In genomic region chr11:93997141-93997775, GRCm38 (mm10) we compare ENCODE assay signal across 8 mouse cellular contexts. TPM values are rescaled to one million over a fixed set of nuclear protein-coding genes. Genes with fewer than 3 reads are reported as not detected.
DNase-seq lines count a peak whose midpoint lies in the region; ATAC-seq and TF ChIP-seq lines count a peak whose summit lies in the region.

No protein-coding gene starts in this region.

- H3K4me2 ChIP-seq in forebrain, embryonic 14.5 days (ENCODE audit: low read length): peak overlapping the region; percentile 96
- peak overlapping the region; percentile 81 for H3K4me2 ChIP-seq in hindbrain, embryonic 14.5 days (replicated peaks)
- peak overlapping the region; percentile 72 for H3K4me2 ChIP-seq in midbrain, embryonic 16.5 days (ENCODE audit: low read length)

- peak overlapping the region; percentile 92 for H3K9ac ChIP-seq in forebrain, embryonic 14.5 days (ENCODE audit: low read length)
- peak overlapping the region; percentile 89 for H3K9ac ChIP-seq in hindbrain, embryonic 14.5 days
- H3K9ac ChIP-seq in liver, adult 2 months (ENCODE audit: low read depth, low read length): no peak overlapping the region
- H3K9ac ChIP-seq in midbrain, embryonic 16.5 days (ENCODE audit: low read depth, low read length): peak overlapping the region; percentile 91

- peaks cover 17% of the 10 kb centered on the region for H3K4me1 ChIP-seq in forebrain, embryonic 14.5 days (ENCODE audit: control insufficient read depth, insufficient read depth, low read length)
- peaks cover 34% of the 10 kb centered on the region for H3K4me1 ChIP-seq in hindbrain, embryonic 14.5 days (replicated peaks; ENCODE audit: control insufficient read depth, insufficient read depth, low read length)
- H3K4me1 ChIP-seq in liver, adult 2 months (ENCODE audit: control insufficient read depth, insufficient read depth, low read length): peaks cover 20% of the 10 kb centered on the region
- peaks cover 26% of the 10 kb centered on the region for H3K4me1 ChIP-seq in midbrain, embryonic 16.5 days (ENCODE audit: control insufficient read depth, insufficient read depth, low read length)

- peak overlapping the region; percentile 95 for H3K4me3 ChIP-seq in layer of hippocampus, adult 2 months
- peak overlapping the region; percentile 92 for H3K4me3 ChIP-seq in forebrain, embryonic 14.5 days (ENCODE audit: low read depth, low read length)
- peak overlapping the region; percentile 72 for H3K4me3 ChIP-seq in hindbrain, embryonic 14.5 days (replicated peaks; ENCODE audit: low read length)
- H3K4me3 ChIP-seq in liver, adult 2 months (ENCODE audit: insufficient read depth, low read depth, low read length): peak overlapping the region; percentile 84
- H3K4me3 ChIP-seq in midbrain, embryonic 16.5 days (ENCODE audit: low read depth, low read length): peak overlapping the region; percentile 78

- H3K27me3 ChIP-seq in forebrain, embryonic 14.5 days (replicated peaks; ENCODE audit: control insufficient read depth, insufficient read depth, low read length): no peaks in the 10 kb centered on the region
- no peaks in the 10 kb centered on the region for H3K27me3 ChIP-seq in hindbrain, embryonic 14.5 days (ENCODE audit: control insufficient read depth, insufficient read depth, low read length)
- no peaks in the 10 kb centered on the region for H3K27me3 ChIP-seq in liver, adult 2 months (ENCODE audit: control insufficient read depth, insufficient read depth, low read length)
- H3K27me3 ChIP-seq in midbrain, embryonic 16.5 days (ENCODE audit: control insufficient read depth, insufficient read depth, low read depth, low read length): no peaks in the 10 kb centered on the region

- peaks cover 20% of the 10 kb centered on the region for H3K79me2 ChIP-seq in liver, adult 2 months (ENCODE audit: control insufficient read depth, insufficient read depth, low read length)

- no peaks in the 10 kb centered on the region for H3K9me3 ChIP-seq in forebrain, embryonic 14.5 days (replicated peaks; ENCODE audit: control insufficient read depth, low read length)
- no peaks in the 10 kb centered on the region for H3K9me3 ChIP-seq in hindbrain, embryonic 14.5 days (ENCODE audit: control insufficient read depth, low read length)
- 0 out of 2 replicates have a peak, but pooled peaks cover under 1% of the 10 kb centered on the region for H3K9me3 ChIP-seq in midbrain, embryonic 16.5 days (replicated peaks; ENCODE audit: control insufficient read depth, low read length, poor library complexity, severe bottlenecking)

- ATAC-seq in forebrain, embryonic 14.5 days: no peak
- no peak for ATAC-seq in hindbrain, embryonic 14.5 days (ENCODE audit: low FRiP score)
- ATAC-seq in midbrain, embryonic 16.5 days: no peak

- DNase-seq in layer of hippocampus, adult 2 months (ENCODE audit: low spot score in 2 of 2): no peak
- no peak for DNase-seq in layer of hippocampus, adult 18-20 months (ENCODE audit: low spot score in 2 of 2)
- peak; percentile 7 to 47 for DNase-seq in adrenal gland, postnatal 36 days
- DNase-seq in forebrain, embryonic 14.5 days (ENCODE audit: low spot score): peak; percentile 58
- DNase-seq in hindbrain, embryonic 14.5 days (ENCODE audit: low spot score): no peak
- peak; percentile 99 for DNase-seq in liver, adult 2 months (ENCODE audit: extremely low read depth, low read depth, low spot score)
- DNase-seq in ovary, adult 18-20 months (ENCODE audit: low spot score): no peak

- H3K36me3 ChIP-seq in forebrain, embryonic 14.5 days (ENCODE audit: control insufficient read depth, insufficient read depth, low read length): no peaks in the 10 kb centered on the region
- no peaks in the 10 kb centered on the region for H3K36me3 ChIP-seq in hindbrain, embryonic 14.5 days (replicated peaks; ENCODE audit: control insufficient read depth, insufficient read depth)
- no peaks in the 10 kb centered on the region for H3K36me3 ChIP-seq in liver, adult 2 months (ENCODE audit: control insufficient read depth, insufficient read depth, low read length)
- no peaks in the 10 kb centered on the region for H3K36me3 ChIP-seq in midbrain, embryonic 16.5 days (ENCODE audit: control insufficient read depth, insufficient read depth, low read length)

- TF ChIP-seq CTCF in layer of hippocampus, adult 2 months (conservative IDR thresholded peaks at IDR 0.05): no peak
- TF ChIP-seq CTCF in liver, adult 2 months (IDR thresholded peaks at IDR 0.05; ENCODE audit: low read depth, low read length): no peak

- 10% methylated on average over 13 of the region's 13 CpGs for WGBS in forebrain, embryonic 14.5 days
- 35% methylated on average over 13 of the region's 13 CpGs for WGBS in hindbrain, embryonic 14.5 days
- 8% methylated on average over 13 of the region's 13 CpGs for WGBS in liver, adult 2 months
- WGBS in midbrain, embryonic 16.5 days: 35% methylated on average over 13 of the region's 13 CpGs

- TF ChIP-seq POLR2A in liver, adult 2 months (IDR thresholded peaks at IDR 0.05; ENCODE audit: extremely low read depth, insufficient read depth, low read length): no peak

- peak overlapping the region; percentile 94 for H3K27ac ChIP-seq in layer of hippocampus, adult 2 months
- 0 out of 2 replicates have a peak overlapping the region, but pooled peaks have one; percentile 2 for H3K27ac ChIP-seq in forebrain, embryonic 14.5 days (ENCODE audit: low read depth, low read length)
- H3K27ac ChIP-seq in hindbrain, embryonic 14.5 days: no peak overlapping the region
- H3K27ac ChIP-seq in liver, adult 2 months (replicated peaks; ENCODE audit: insufficient read depth, low read depth, low read length): peak overlapping the region; percentile 83
- H3K27ac ChIP-seq in midbrain, embryonic 16.5 days (ENCODE audit: low read length): no peak overlapping the region

RNA-seq across cellular contexts. Expression of gene Spag9, which starts 1.4 kb away (rescaled TPM):
- total RNA-seq in layer of hippocampus, adult 2 months (2021): 100 to 1,000 TPM; 213 to 217 TPM
- total RNA-seq in layer of hippocampus, adult 18-20 months (2021): 100 to 1,000 TPM; 212 to 219 TPM
- total RNA-seq in adrenal gland, postnatal 36 days (2021): 100 to 1,000 TPM; 108 to 117 TPM
- 89.6 and 109 TPM in 2 replicates for polyA plus RNA-seq in forebrain, embryonic 14.5 days (2014; fragmentation: Nextera tagmentation; extraction: Ambion mirVana)
- polyA plus RNA-seq in hindbrain, embryonic 14.5 days (2014; fragmentation: Nextera tagmentation; extraction: Ambion mirVana): 120 and 121 TPM in 2 replicates
- total RNA-seq in liver, adult 2 months (2014; rRNA removed): 52.4 and 58.5 TPM in 2 replicates
- 9.8 and 12.2 TPM in 2 replicates for polyA plus RNA-seq in liver, adult 2 months (2012; rRNA removed)
- 82.7 and 92.9 TPM in 2 replicates for polyA plus RNA-seq in midbrain, embryonic 16.5 days (2015; fragmentation: Nextera tagmentation; extraction: Ambion mirVana)

RNA-seq across cellular contexts. Expression of gene Nme1, which starts 28.9 kb away (rescaled TPM):
- total RNA-seq in layer of hippocampus, adult 2 months (2021): 10 to 100 TPM; 68.7 to 75.0 TPM
- 10 to 100 TPM; 65.8 to 73.3 TPM for total RNA-seq in layer of hippocampus, adult 18-20 months (2021)
- total RNA-seq in adrenal gland, postnatal 36 days (2021): 10 to 100 TPM; 33.5 to 41.7 TPM
- polyA plus RNA-seq in forebrain, embryonic 14.5 days (2014; fragmentation: Nextera tagmentation; extraction: Ambion mirVana): 391 and 476 TPM in 2 replicates
- 359 and 412 TPM in 2 replicates for polyA plus RNA-seq in hindbrain, embryonic 14.5 days (2014; fragmentation: Nextera tagmentation; extraction: Ambion mirVana)
- total RNA-seq in liver, adult 2 months (2014; rRNA removed): 20.7 and 36.2 TPM in 2 replicates
- 73.7 and 83.2 TPM in 2 replicates for polyA plus RNA-seq in liver, adult 2 months (2012; rRNA removed)
- 426 and 443 TPM in 2 replicates for polyA plus RNA-seq in midbrain, embryonic 16.5 days (2015; fragmentation: Nextera tagmentation; extraction: Ambion mirVana)

RNA-seq across cellular contexts. Expression of gene Gm20390, which starts 29.2 kb away (rescaled TPM):
- total RNA-seq in layer of hippocampus, adult 2 months (2021): 100 to 1,000 TPM in 1 of 2 experiments, 10 to 100 TPM in 1; 96.8 to 111 TPM
- total RNA-seq in layer of hippocampus, adult 18-20 months (2021): 100 to 1,000 TPM; 108 to 113 TPM
- 10 to 100 TPM; 66.6 to 85.5 TPM for total RNA-seq in adrenal gland, postnatal 36 days (2021)
- polyA plus RNA-seq in forebrain, embryonic 14.5 days (2014; fragmentation: Nextera tagmentation; extraction: Ambion mirVana): 359 and 434 TPM in 2 replicates
- 319 and 350 TPM in 2 replicates for polyA plus RNA-seq in hindbrain, embryonic 14.5 days (2014; fragmentation: Nextera tagmentation; extraction: Ambion mirVana)
- 46.7 and 64.4 TPM in 2 replicates for total RNA-seq in liver, adult 2 months (2014; rRNA removed)
- 36.2 and 37.6 TPM in 2 replicates for polyA plus RNA-seq in liver, adult 2 months (2012; rRNA removed)
- 314 and 329 TPM in 2 replicates for polyA plus RNA-seq in midbrain, embryonic 16.5 days (2015; fragmentation: Nextera tagmentation; extraction: Ambion mirVana)

RNA-seq across cellular contexts. Expression of gene Nme2, which starts 41.2 kb away (rescaled TPM):
- total RNA-seq in layer of hippocampus, adult 2 months (2021): 100 to 1,000 TPM in 1 of 2 experiments, 10 to 100 TPM in 1; 80.1 to 110 TPM
- total RNA-seq in layer of hippocampus, adult 18-20 months (2021): 10 to 100 TPM; 76.6 to 90.3 TPM
- 100 to 1,000 TPM; 504 to 546 TPM for total RNA-seq in adrenal gland, postnatal 36 days (2021)
- 107 and 124 TPM in 2 replicates for polyA plus RNA-seq in forebrain, embryonic 14.5 days (2014; fragmentation: Nextera tagmentation; extraction: Ambion mirVana)
- polyA plus RNA-seq in hindbrain, embryonic 14.5 days (2014; fragmentation: Nextera tagmentation; extraction: Ambion mirVana): 96.8 and 107 TPM in 2 replicates
- total RNA-seq in liver, adult 2 months (2014; rRNA removed): 363 and 370 TPM in 2 replicates
- 153 and 184 TPM in 2 replicates for polyA plus RNA-seq in liver, adult 2 months (2012; rRNA removed)
- 85.5 and 102 TPM in 2 replicates for polyA plus RNA-seq in midbrain, embryonic 16.5 days (2015; fragmentation: Nextera tagmentation; extraction: Ambion mirVana)

Comparison
In these comparisons a context has a peak if more than half of its experiments do, and no peak if none do; other contexts are left out.
1. DNase-seq: peak in adrenal gland, postnatal 36 days (2 of 2), forebrain, embryonic 14.5 days (single experiment) and liver, adult 2 months (single experiment); none in layer of hippocampus, adult 2 months (0 of 2), layer of hippocampus, adult 18-20 months (0 of 2), hindbrain, embryonic 14.5 days (single experiment) and ovary, adult 18-20 months (single experiment).
2. H3K27ac ChIP-seq: peak in layer of hippocampus, adult 2 months (single experiment), forebrain, embryonic 14.5 days (single experiment) and liver, adult 2 months (single experiment); none in hindbrain, embryonic 14.5 days (single experiment) and midbrain, embryonic 16.5 days (single experiment).
3. Peak in every context shown above with its lines, with median percentiles within 50 percentile points of each other: H3K4me3 ChIP-seq and H3K4me2 ChIP-seq.